Mouse (Mus musculus): ENCODE measurements around the gene Farsb.

Farsb gene

GRCm38 (mm10) chr1:78420271-78420670 lies 68.4 kb downstream of the Farsb start:
- DNase-seq (ENCODE audit: low spot score in 2 of 2) = no peak

- DNase-seq (ENCODE audit: low spot score in 2 of 2) = peak; percentile 75 to 76
Observed at GRCm38 (mm10) chr1:78419593-78419992, 69.1 kb downstream of the Farsb start.

GRCm38 (mm10) chr1:78417154-78417911 lies 71.4 kb downstream of the Farsb start:
- DNase-seq (ENCODE audit: low spot score in 2 of 2) = no peak

GRCm38 (mm10) chr1:78414421-78414820 lies 74.3 kb downstream of the Farsb start:
- DNase-seq (ENCODE audit: low spot score in 2 of 2) = no peak

- no peak for DNase-seq (ENCODE audit: low spot score in 2 of 2)
Observed at GRCm38 (mm10) chr1:78412668-78413067, 76.0 kb downstream of the Farsb start.

- DNase-seq (ENCODE audit: low spot score in 2 of 2) = no peak
Observed at GRCm38 (mm10) chr1:78409396-78409795, 79.3 kb downstream of the Farsb start.

- DNase-seq (ENCODE audit: low spot score in 2 of 2) = no peak
Observed at GRCm38 (mm10) chr1:78401413-78401812, 87.3 kb downstream of the Farsb start.

- no peak for DNase-seq (ENCODE audit: low spot score in 2 of 2)
Observed at GRCm38 (mm10) chr1:78399755-78400154, 88.9 kb downstream of the Farsb start.

GRCm38 (mm10) chr1:78396320-78396913 lies 92.3 kb downstream of the Farsb start:
- no peak for DNase-seq (ENCODE audit: low spot score in 2 of 2)

GRCm38 (mm10) chr1:78395737-78396136 lies 93.0 kb downstream of the Farsb start:
- no peak for DNase-seq (ENCODE audit: low spot score in 2 of 2)

GRCm38 (mm10) chr1:78395191-78395735 lies 93.4 kb downstream of the Farsb start:
- no peak for DNase-seq (ENCODE audit: low spot score in 2 of 2)

- no peak for DNase-seq (ENCODE audit: low spot score in 2 of 2)
Observed at GRCm38 (mm10) chr1:78388848-78389247, 99.8 kb downstream of the Farsb start.

- no peak for DNase-seq (ENCODE audit: low spot score in 2 of 2)
Observed at GRCm38 (mm10) chr1:78387854-78388253, 100.8 kb downstream of the Farsb start.

- DNase-seq (ENCODE audit: low spot score in 2 of 2) = no peak
Observed at GRCm38 (mm10) chr1:78380950-78381349, 107.7 kb downstream of the Farsb start.

- no peak for DNase-seq (ENCODE audit: low spot score in 2 of 2)
Observed at GRCm38 (mm10) chr1:78375058-78375457, 113.6 kb downstream of the Farsb start.

GRCm38 (mm10) chr1:78373836-78374235 lies 114.9 kb downstream of the Farsb start:
- no peak for DNase-seq (ENCODE audit: low spot score in 2 of 2)

- no peak for DNase-seq (ENCODE audit: low spot score in 2 of 2)
Observed at GRCm38 (mm10) chr1:78372316-78372715, 116.4 kb downstream of the Farsb start.

- DNase-seq (ENCODE audit: low spot score in 2 of 2) = peak; percentile 40 to 78
Observed at GRCm38 (mm10) chr1:78371569-78372236, 117.0 kb downstream of the Farsb start.

GRCm38 (mm10) chr1:78370121-78370520 lies 118.6 kb downstream of the Farsb start:
- no peak for DNase-seq (ENCODE audit: low spot score in 2 of 2)

All from frontal cortex, postnatal 36 days (tissue).